Mouse (Mus musculus) liver, embryonic 11.5 days (tissue): Measurements from ENCODE around the gene Dnajb4. TPM values are rescaled to one million over a fixed set of nuclear protein-coding genes. Genes with fewer than 3 reads are reported as not detected.
"Not testable (repeated sequence)": the region's sequence is repeated elsewhere in the genome, so short reads cannot be mapped to it uniquely, and the experiment has no call there.

ENCODE experiments used
- ATAC-seq: fragments of 200-750 bp; cut with Nextera tagmentation; replicated peaks from 2 replicates; pipeline ENCODE4 v1.8.0; 2017; ENCODE audit warnings: moderate number of reproducible peaks, mild to moderate bottlenecking, moderate TSS enrichment, moderate library complexity; ENCODE audit not compliant: low FRiP score
- DNase-seq: peaks from one replicate; pipeline ENCODE4 v3.0.0-alpha.2; 2017; ENCODE audit warnings: low spot score
- H3K27ac ChIP-seq: fragments of 300-500 bp; sonication (generic); 2 replicates; pipeline ENCODE4 v1.5.1; 2014; ENCODE audit warnings: mild to moderate bottlenecking, low read depth, low read length, control low read depth
- H3K27me3 ChIP-seq: fragments of 300-500 bp; sonication (generic); replicated peaks from 2 replicates; pipeline ENCODE4 v1.6.1; 2014; ENCODE audit warnings: low read length, mixed read lengths; ENCODE audit not compliant: control insufficient read depth, insufficient read depth
- H3K36me3 ChIP-seq: fragments of 300-500 bp; sonication (generic); 2 replicates; pipeline ENCODE4 v1.6.1; 2014; ENCODE audit warnings: mild to moderate bottlenecking, low read length, moderate library complexity, mixed read lengths; ENCODE audit not compliant: control insufficient read depth, insufficient read depth
- H3K4me1 ChIP-seq: fragments of 300-500 bp; sonication (generic); replicated peaks from 2 replicates; pipeline ENCODE4 v1.6.1; 2014; ENCODE audit warnings: low read length, mixed read lengths; ENCODE audit not compliant: control insufficient read depth, insufficient read depth
- H3K4me2 ChIP-seq: fragments of 300-500 bp; sonication (generic); 2 replicates; pipeline ENCODE4 v1.6.1; 2014; ENCODE audit warnings: mild to moderate bottlenecking, control low read depth, moderate library complexity
- H3K4me3 ChIP-seq: fragments of 300-500 bp; sonication (generic); 2 replicates; pipeline ENCODE4 v1.5.1; 2014; ENCODE audit warnings: low read depth, low read length, control low read depth
- H3K9ac ChIP-seq: fragments of 300-500 bp; sonication (generic); 2 replicates; pipeline ENCODE4 v1.6.1; 2014; ENCODE audit warnings: low read depth, low read length, control low read depth
- H3K9me3 ChIP-seq: fragments of 300-500 bp; sonication (generic); 2 replicates; pipeline ENCODE4 v1.6.1; 2016; ENCODE audit warnings: low read length, inconsistent platforms, mixed read lengths; ENCODE audit not compliant: control insufficient read depth
- WGBS: fragments of 180-500 bp; shearing (Covaris S2); extraction: QIAGEN DNeasy Blood & Tissue Kit; methylation state at CpG from one replicate; pipeline ENCODE4 v1.1.7; 2014; 5-methylcytosine and 5-hydroxymethylcytosine counted together
- polyA plus RNA-seq: library from polyadenylated mRNA; unstranded; fragments of >200 nt; fragmentation: Nextera tagmentation; extraction: Ambion mirVana; gene quantifications from 2 replicates; pipeline ENCODE4 v1.2.1, GENCODE M21; 2014

Gene Dnajb4
- polyA plus RNA-seq, 1 experiment from 2014 or later = 29.7 TPM

- Histone ChIP-seq H3K9ac (no peak overlapping the region), H3K4me1 (peaks cover 10% of the 10 kb centered on the region), H3K27ac (no peak overlapping the region), H3K9me3 (no peaks in the 10 kb centered on the region), H3K4me2 (no peak overlapping the region), H3K27me3 (no peaks in the 10 kb centered on the region), H3K36me3 (0 out of 2 replicates have a peak, but pooled peaks cover 4% of the 10 kb centered on the region), H3K4me3 (no peak overlapping the region)
- ATAC-seq (no peak), DNase-seq (no peak)
- WGBS = 83% methylated on average over 6 of the region's 6 CpGs
These were observed 6.7 kb downstream of the Dnajb4 start for GRCm38 (mm10) chr3:152203411-152203810.

- H3K9ac ChIP-seq = no peak overlapping the region
- no peak for DNase-seq
- no peak overlapping the region for H3K4me3 ChIP-seq
- no peaks in the 10 kb centered on the region for H3K9me3 ChIP-seq
- H3K4me2 ChIP-seq = no peak overlapping the region
- no peak overlapping the region for H3K27ac ChIP-seq
- H3K27me3 ChIP-seq = no peaks in the 10 kb centered on the region
- 0 out of 2 replicates have a peak, but pooled peaks cover 2% of the 10 kb centered on the region for H3K36me3 ChIP-seq
- H3K4me1 ChIP-seq = peaks cover 8% of the 10 kb centered on the region; the same call in 1 of the 2 replicates
- no peak for ATAC-seq
These were observed 7.2 kb downstream of the Dnajb4 start for GRCm38 (mm10) chr3:152202942-152203341.

- H3K4me1 ChIP-seq = peaks cover 11% of the 10 kb centered on the region
These were observed 8.5 kb downstream of the Dnajb4 start for GRCm38 (mm10) chr3:152201651-152202050.

GRCm38 (mm10) chr3:152201181-152201580 is 8.9 kb downstream of the Dnajb4 start:
- 88% methylated on average over 3 of the region's 3 CpGs for WGBS
- Histone ChIP-seq H3K9ac (no peak overlapping the region), H3K4me2 (no peak overlapping the region), H3K27ac (no peak overlapping the region), H3K27me3 (no peaks in the 10 kb centered on the region), H3K4me1 (peaks cover 11% of the 10 kb centered on the region), H3K36me3 (no peaks in the 10 kb centered on the region), H3K4me3 (no peak overlapping the region), H3K9me3 (no peaks in the 10 kb centered on the region)
- ATAC-seq (no peak), DNase-seq (no peak)

More at GRCm38 (mm10) chr3:152201651-152202050, 8.5 kb downstream of the Dnajb4 start:
- Histone ChIP-seq H3K4me2 (no peak overlapping the region), H3K27ac (no peak overlapping the region), H3K9ac (no peak overlapping the region), H3K36me3 (no peaks in the 10 kb centered on the region), H3K27me3 (no peaks in the 10 kb centered on the region), H3K4me3 (no peak overlapping the region), H3K9me3 (no peaks in the 10 kb centered on the region)
- 73% methylated on average over 2 of the region's 2 CpGs for WGBS
- no peak for ATAC-seq
- DNase-seq = no peak

GRCm38 (mm10) chr3:152199125-152199524 is 11.0 kb downstream of the Dnajb4 start:
- Histone ChIP-seq H3K4me3 (no peak overlapping the region), H3K9me3 (no peaks in the 10 kb centered on the region), H3K9ac (no peak overlapping the region), H3K4me1 (peaks cover 10% of the 10 kb centered on the region), H3K27me3 (no peaks in the 10 kb centered on the region), H3K36me3 (no peaks in the 10 kb centered on the region), H3K27ac (no peak overlapping the region), H3K4me2 (no peak overlapping the region)
- WGBS = 68% methylated on average over 3 of the region's 3 CpGs
- ATAC-seq = no peak
- no peak for DNase-seq

- 14% methylated on average over 2 of the region's 2 CpGs for WGBS
- H3K27ac ChIP-seq = peak overlapping the region; percentile 38
- not testable (repeated sequence) for H3K36me3 ChIP-seq, H3K4me1 ChIP-seq, H3K9ac ChIP-seq, H3K4me2 ChIP-seq, H3K9me3 ChIP-seq, H3K27me3 ChIP-seq, H3K4me3 ChIP-seq, DNase-seq
- peak; percentile 64 for ATAC-seq
These were observed 12.9 kb downstream of the Dnajb4 start for GRCm38 (mm10) chr3:152197246-152197645.

DNA sequence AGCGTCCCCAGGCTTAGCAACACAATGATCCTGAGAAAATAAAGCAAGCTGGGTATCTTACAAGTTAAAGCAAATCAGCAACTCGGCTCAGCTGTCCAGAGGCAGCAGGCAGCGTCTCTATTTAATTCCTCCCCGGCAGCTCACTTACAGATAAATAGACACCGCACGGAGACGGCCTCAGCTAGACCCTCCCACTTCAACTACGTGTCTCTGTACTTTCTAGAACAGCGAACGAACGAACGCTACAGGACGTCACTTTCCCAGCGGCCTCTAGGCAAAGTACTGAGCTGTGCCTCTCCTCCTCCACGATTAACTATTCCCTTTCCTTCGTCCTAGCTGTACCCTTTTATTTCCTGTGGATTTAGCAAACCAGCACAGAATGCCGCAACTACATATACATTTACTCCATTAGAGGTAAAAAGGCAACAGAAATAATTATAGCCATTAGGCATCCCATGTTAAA is 16.4 kb downstream of the Dnajb4 start:
- DNase-seq = peak; percentile 81
- Histone ChIP-seq H3K36me3 (no peaks in the 10 kb centered on the region), H3K27ac (peak overlapping the region; percentile 93), H3K9ac (peak overlapping the region; percentile 83), H3K9me3 (no peaks in the 10 kb centered on the region), H3K4me3 (peak overlapping the region; percentile 70), H3K4me2 (peak overlapping the region; percentile 73), H3K4me1 (peaks cover 21% of the 10 kb centered on the region), H3K27me3 (no peaks in the 10 kb centered on the region)
- peak; percentile 96 for ATAC-seq
- WGBS = under 1% methylated on average over 17 of the region's 17 CpGs

DNA sequence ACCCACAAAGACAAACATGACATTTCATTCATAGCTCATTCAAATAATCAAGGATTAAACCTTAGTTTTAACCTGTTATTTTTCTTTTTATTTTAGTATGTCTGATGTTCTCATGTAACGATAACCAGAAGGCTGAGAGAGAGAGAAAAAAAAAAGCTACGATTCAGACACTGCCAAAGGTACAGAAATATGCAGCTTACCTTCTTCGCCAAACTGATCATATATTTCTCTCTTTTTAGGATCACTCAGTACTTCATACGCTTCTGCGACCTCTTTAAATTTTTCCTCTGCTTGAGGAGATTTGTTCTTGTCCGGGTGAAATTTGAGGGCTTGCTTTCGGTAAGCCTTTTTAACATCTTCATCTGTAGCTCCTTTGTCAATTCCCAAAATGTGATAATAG is 16.9 kb downstream of the Dnajb4 start:
- Histone ChIP-seq H3K4me3 (peak overlapping the region; percentile 70), H3K36me3 (no peaks in the 10 kb centered on the region), H3K27me3 (no peaks in the 10 kb centered on the region), H3K9me3 (no peaks in the 10 kb centered on the region), H3K4me1 (peaks cover 22% of the 10 kb centered on the region), H3K4me2 (peak overlapping the region; percentile 73), H3K27ac (peak overlapping the region; percentile 93), H3K9ac (peak overlapping the region; percentile 83)
- 6% methylated on average over 7 of the region's 7 CpGs for WGBS
- ATAC-seq (no peak), DNase-seq (no peak)

- peak overlapping the region; percentile 73 for H3K27ac ChIP-seq
- H3K36me3 ChIP-seq = no peaks in the 10 kb centered on the region
- H3K27me3 ChIP-seq = no peaks in the 10 kb centered on the region
- H3K4me1 ChIP-seq = peaks cover 20% of the 10 kb centered on the region
- ATAC-seq (no peak), DNase-seq (no peak)
- peak overlapping the region; percentile 70 for H3K4me2 ChIP-seq
- WGBS = 25% methylated on average over 9 of the region's 11 CpGs
- no peaks in the 10 kb centered on the region for H3K9me3 ChIP-seq
- H3K9ac ChIP-seq = peak overlapping the region; percentile 69
- H3K4me3 ChIP-seq = peak overlapping the region; percentile 68
These were observed 17.7 kb downstream of the Dnajb4 start for GRCm38 (mm10) chr3:152192238-152192931.
